Mouse (Mus musculus) right cerebral cortex, postnatal 14 days (tissue): Measurements from ENCODE around the gene Gm2075.
"Not testable (repeated sequence)": the region's sequence is repeated elsewhere in the genome, so short reads cannot be mapped to it uniquely, and the experiment has no call there.

Experiments
- DNase-seq: peaks from one replicate; pipeline ENCODE4 v3.0.0; 2022

Gm2075 gene

GRCm38 (mm10) chr12:88011548-88011947 is at the start of gene Gm2075:
Gm2075 (plus strand) TSS chr12:88011848.
- not testable (repeated sequence) for DNase-seq

- not testable (repeated sequence) for DNase-seq
Observed at GRCm38 (mm10) chr12:87984000-87984399, 27.6 kb upstream of the Gm2075 start.

- not testable (repeated sequence) for DNase-seq
Observed at GRCm38 (mm10) chr12:88004118-88004517, 7.5 kb upstream of the Gm2075 start.

DNA sequence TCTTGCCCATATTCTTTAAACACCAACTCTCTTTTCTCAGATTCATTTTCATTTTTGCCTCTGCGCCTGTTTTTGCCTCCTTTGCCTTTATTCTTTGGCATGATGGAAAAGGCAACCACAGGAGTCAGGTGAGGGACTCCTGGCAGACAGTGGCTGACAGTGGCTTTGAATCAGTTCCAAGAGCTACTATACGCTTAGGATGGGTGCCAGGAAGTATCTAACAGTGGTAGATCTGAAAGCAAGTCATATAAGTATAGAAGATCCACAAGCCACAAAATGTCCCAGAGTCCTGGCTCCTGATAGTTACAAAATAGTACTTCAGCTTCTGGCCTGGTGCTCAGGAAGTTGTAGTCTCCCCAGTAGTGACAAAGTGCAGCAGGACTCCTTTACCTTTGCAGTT is 7.0 kb downstream of the Gm2075 start, which contains the start of gene Gm6803:
TSS of gene Gm6803 (minus strand) at position 101 of the 400 bp plus-strand sequence.
- DNase-seq: not testable (repeated sequence)

- DNase-seq: not testable (repeated sequence)
Observed at GRCm38 (mm10) chr12:88026704-88027103, 15.1 kb downstream of the Gm2075 start, which contains the start of gene Gm2056. Gm2056 (plus strand) TSS chr12:88027004.

DNA sequence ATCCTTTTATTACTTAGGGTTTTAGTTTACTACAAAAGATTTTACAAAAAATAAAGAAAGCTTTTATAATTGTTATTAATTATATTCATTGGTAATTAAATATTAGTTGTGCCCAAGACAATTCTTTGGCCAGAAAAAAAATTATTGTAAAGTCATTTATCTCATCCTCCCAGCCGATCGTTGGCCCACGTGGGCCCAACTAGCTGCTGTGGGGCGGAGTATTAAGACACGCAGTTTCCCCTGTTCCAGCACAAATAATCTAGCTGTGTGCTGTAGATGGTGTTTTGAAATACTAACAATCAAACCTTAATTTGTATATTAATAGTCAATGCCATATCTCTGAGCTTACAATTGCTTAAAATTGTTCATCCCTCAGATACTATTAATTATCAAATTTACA is 20.6 kb downstream of the Gm2075 start:
- DNase-seq: not testable (repeated sequence)

DNA sequence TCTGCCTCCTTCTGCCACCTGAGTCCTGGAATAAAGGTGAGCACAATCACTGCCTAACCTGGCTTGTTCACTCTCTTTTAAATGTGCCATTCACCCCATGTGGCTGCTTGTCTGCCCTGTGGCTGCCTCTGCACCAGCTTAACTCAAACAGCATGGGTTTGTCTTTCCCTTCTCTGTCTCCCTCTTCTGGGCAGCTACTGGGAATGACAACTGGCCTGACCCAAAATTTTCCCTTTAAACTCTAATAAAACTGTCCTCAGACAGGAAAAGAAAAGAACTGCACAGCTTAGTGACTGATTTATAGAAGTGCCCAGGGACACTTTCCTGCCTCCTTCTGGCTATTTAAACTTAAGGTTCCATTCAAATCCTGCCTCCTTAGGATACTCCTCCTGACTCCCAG is 27.4 kb downstream of the Gm2075 start:
- not testable (repeated sequence) for DNase-seq

- not testable (repeated sequence) for DNase-seq
Observed at GRCm38 (mm10) chr12:88039703-88040102, 28.1 kb downstream of the Gm2075 start.

GRCm38 (mm10) chr12:88045226-88045625 is 33.6 kb downstream of the Gm2075 start:
- not testable (repeated sequence) for DNase-seq
